Mouse (Mus musculus): Measurements from ENCODE around the gene Fcgr4.
"Not testable (repeated sequence)": the region's sequence is repeated elsewhere in the genome, so short reads cannot be mapped to it uniquely, and the experiment has no call there.

DNA sequence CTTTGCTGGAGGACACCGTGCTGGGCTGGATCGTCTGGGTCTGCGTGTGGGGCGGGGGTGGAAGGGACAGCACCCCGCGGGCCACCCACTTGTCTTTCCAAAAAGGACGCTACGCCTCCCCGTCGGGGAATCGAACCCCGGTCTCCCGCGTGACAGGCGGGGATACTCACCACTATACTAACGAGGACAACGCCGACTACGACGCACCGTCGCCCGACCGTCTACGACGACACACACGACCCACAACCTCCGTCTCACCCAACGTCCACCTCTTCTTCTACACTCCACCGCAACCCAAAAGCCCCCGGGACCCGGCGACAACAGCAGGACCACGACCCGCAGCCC lies 46.5 kb downstream of the Fcgr4 start:
- TF ChIP-seq CTCF (conservative IDR thresholded peaks at IDR 0.05; ENCODE audit: insufficient read depth, insufficient read length, low read depth, low read length); POLR2A (IDR thresholded peaks at IDR 0.05; ENCODE audit: low read depth, low read length): not testable (repeated sequence)
